Mouse (Mus musculus) embryonic facial prominence, embryonic 12.5 days (tissue): ENCODE data around the gene AC134908.4. TPM values are rescaled to one million over a fixed set of nuclear protein-coding genes. Genes with fewer than 3 reads are reported as not detected.

ENCODE experiments used
- ATAC-seq: fragments of 200-750 bp; cut with Nextera tagmentation; 2 replicates; pipeline ENCODE4 v1.8.0; 2017; ENCODE audit not compliant: insufficient number of reproducible peaks, insufficient read depth, low FRiP score, low TSS enrichment
- H3K27ac ChIP-seq: fragments of 300-500 bp; sonication (generic); 2 replicates; pipeline ENCODE4 v1.5.1; 2016; ENCODE audit warnings: mild to moderate bottlenecking
- H3K27me3 ChIP-seq: fragments of 300-500 bp; sonication (generic); 2 replicates; pipeline ENCODE4 v1.6.1; 2016; ENCODE audit warnings: mild to moderate bottlenecking, moderate library complexity
- H3K36me3 ChIP-seq: fragments of 300-500 bp; sonication (generic); 2 replicates; pipeline ENCODE4 v1.6.1; 2016; ENCODE audit warnings: mild to moderate bottlenecking
- H3K4me1 ChIP-seq: fragments of 300-500 bp; sonication (generic); 2 replicates; pipeline ENCODE4 v1.6.1; 2016
- H3K4me2 ChIP-seq: fragments of 300-500 bp; sonication (generic); replicated peaks from 2 replicates; pipeline ENCODE4 v1.6.1; 2016; ENCODE audit warnings: mild to moderate bottlenecking, moderate library complexity
- H3K4me3 ChIP-seq: fragments of 300-500 bp; sonication (generic); 2 replicates; pipeline ENCODE4 v1.5.1; 2016; ENCODE audit warnings: mild to moderate bottlenecking
- H3K9ac ChIP-seq: fragments of 300-500 bp; sonication (generic); 2 replicates; pipeline ENCODE4 v1.6.1; 2016; ENCODE audit warnings: mild to moderate bottlenecking, moderate library complexity
- H3K9me3 ChIP-seq: fragments of 300-500 bp; sonication (generic); 2 replicates; pipeline ENCODE4 v1.6.1; 2016; ENCODE audit warnings: mild to moderate bottlenecking, moderate library complexity
- WGBS: fragments of 180-500 bp; shearing (Covaris S2); methylation state at CpG from one replicate; pipeline ENCODE4 v1.1.7; 2016; 5-methylcytosine and 5-hydroxymethylcytosine counted together
- polyA plus RNA-seq: library from polyadenylated mRNA; unstranded; fragments of >200 nt; fragmentation: Nextera tagmentation; extraction: Ambion mirVana; gene quantifications from 2 replicates; pipeline ENCODE4 v1.2.1, GENCODE M21; 2016

The AC134908.4 gene
- polyA plus RNA-seq, 1 experiment from 2014 or later, result not detected

DNA sequence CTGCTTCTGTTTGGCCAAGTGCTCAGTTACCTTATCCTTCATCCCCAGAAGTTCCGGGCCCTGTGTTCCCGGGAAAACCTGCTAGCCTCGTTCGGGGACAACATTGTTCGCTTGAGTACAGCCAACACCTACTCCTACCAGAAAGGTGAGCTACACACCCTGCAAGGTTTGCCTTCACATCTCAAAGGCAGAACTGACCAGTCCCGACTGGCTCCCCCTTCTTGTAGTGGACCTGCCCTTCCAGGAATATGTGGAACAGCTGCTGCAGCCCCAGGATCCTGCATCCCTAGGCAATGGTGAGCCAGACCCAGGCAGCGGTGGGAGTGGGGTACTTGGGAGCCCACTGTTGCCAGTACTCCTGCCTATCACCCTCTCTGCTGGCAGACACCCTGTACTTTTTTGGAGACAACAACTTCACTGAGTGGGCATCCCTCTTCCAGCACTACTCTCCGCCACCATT, 34.1 kb upstream of the AC134908.4 start:
- H3K27me3 ChIP-seq, result no peaks in the 10 kb centered on the region
- H3K36me3 ChIP-seq, result peaks cover 49% of the 10 kb centered on the region
- peaks cover 58% of the 10 kb centered on the region for H3K4me1 ChIP-seq

DNA sequence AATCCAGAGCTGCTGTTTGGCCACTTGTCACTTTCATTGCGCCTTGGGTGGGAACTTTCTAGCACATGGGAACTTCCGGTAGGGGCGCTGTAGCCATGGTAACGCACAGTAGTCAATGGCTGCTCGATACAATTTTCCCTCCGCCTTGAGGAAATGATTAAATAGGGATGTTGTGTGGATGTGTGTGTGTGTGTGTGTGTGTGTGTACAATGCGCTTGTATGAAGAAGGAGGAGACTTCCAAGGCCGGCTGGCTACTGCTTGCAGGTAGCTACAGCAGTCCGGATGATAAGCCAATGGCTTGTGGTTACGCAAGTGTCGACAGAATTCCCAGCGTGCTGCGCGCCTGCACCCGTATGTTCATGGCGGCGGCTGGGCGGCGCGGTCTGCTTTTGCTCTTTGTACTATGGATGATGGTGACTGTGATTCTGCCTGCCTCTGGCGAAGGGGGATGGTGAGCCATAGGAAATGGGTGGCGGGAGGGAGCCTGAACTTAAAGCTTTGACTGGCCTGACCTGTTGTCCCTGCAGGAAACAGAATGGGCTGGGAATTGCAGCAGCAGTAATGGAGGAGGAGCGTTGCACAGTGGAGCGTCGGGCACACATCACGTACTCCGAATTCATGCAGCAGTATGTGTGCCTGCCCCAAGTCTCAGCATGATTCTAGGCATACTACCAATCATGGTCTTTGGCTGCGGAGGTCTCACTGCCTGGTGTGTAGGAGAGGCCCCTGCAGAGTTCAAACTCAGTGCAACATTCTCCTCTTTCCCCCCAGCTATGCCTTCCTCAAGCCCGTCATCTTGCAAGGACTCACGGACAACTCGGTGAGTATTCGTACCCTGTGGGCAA, 33.5 kb upstream of the AC134908.4 start, which contains the start of gene Jmjd8:
Gene Jmjd8, plus strand, starts transcription at position 156 of the 846 bp plus-strand sequence.
- Histone ChIP-seq H3K4me3 (peak within 1 kb of the TSS; percentile 56), H3K27me3 (no peaks in the 10 kb centered on the region), H3K9me3 (no peaks in the 10 kb centered on the region), H3K36me3 (peaks cover 49% of the 10 kb centered on the region), H3K4me1 (peaks cover 58% of the 10 kb centered on the region), H3K27ac (peak within 1 kb of the TSS; percentile 89), H3K9ac (peak within 1 kb of the TSS; percentile 65), H3K4me2 (peak within 1 kb of the TSS; percentile 88)
- WGBS, result under 1% methylated on average over 32 of the region's 32 CpGs
- ATAC-seq, result 0 out of 2 replicates have a peak, but pooled peaks have one; percentile 13

More for the DNA sequence above, 34.1 kb upstream of the AC134908.4 start:
- peak overlapping the region; percentile 56 for H3K4me3 ChIP-seq
- peak overlapping the region; percentile 89 for H3K27ac ChIP-seq
- H3K9me3 ChIP-seq, result no peaks in the 10 kb centered on the region
- H3K9ac ChIP-seq, result peak overlapping the region; percentile 65
- 38% methylated on average over 8 of the region's 8 CpGs for WGBS
- peak overlapping the region; percentile 88 for H3K4me2 ChIP-seq
- ATAC-seq, result no peak

DNA sequence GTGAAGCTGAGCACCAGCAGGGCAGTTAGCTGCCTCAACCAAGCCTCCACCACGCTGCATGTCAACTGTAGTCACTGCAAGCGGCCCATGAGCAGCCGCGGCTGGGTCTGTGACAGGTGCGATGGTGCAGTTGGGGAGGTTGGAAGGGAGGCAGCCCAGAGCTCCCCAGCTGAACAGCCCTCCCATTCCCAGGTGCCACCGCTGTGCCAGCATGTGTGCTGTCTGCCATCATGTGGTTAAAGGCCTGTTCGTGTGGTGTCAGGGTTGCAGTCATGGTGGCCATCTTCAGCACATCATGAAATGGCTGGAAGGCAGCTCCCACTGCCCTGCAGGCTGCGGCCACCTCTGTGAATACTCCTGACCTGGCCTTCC, 32.8 kb upstream of the AC134908.4 start:
- Histone ChIP-seq H3K9ac (0 out of 2 replicates have a peak overlapping the region, but pooled peaks have one; percentile 65), H3K36me3 (peaks cover 49% of the 10 kb centered on the region), H3K4me3 (peak overlapping the region; percentile 56), H3K27me3 (no peaks in the 10 kb centered on the region), H3K4me2 (peak overlapping the region; percentile 88), H3K9me3 (no peaks in the 10 kb centered on the region), H3K4me1 (peaks cover 56% of the 10 kb centered on the region), H3K27ac (no peak overlapping the region)
- ATAC-seq, result no peak
- WGBS, result 85% methylated on average over 8 of the region's 8 CpGs

DNA sequence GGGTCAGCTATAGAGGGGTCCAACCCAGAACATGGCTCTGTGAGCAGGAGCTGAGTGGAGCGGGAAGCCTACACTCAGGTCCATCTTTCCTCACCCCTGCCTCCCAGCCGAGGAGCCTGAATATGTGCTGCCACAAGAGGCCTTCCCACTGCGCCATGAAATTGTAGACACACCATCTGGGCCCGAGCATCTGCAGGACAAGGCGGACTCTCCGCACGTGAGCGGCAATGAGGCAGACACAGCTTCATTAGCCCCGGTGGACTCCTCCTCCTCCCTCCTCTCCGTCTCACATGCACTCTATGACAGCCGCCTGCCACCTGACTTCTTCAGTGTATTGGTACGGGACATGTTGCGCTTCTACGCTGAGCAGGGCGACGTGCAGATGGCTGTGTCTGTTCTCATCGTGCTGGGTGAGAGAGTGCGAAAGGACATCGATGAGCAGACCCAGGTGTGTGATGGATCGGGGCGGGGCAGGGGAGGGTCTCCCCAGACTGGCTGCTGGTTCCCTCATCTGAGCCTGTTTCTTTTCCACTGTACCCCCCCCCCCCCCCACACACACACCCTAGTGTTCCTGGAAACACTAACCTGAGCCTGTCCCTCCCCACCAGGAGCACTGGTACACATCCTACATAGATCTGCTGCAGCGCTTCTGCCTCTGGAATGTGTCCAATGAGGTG, 32.2 kb upstream of the AC134908.4 start:
- 89% methylated on average over 22 of the region's 22 CpGs for WGBS
- H3K4me3 ChIP-seq, result peak overlapping the region; percentile 56
- no peaks in the 10 kb centered on the region for H3K9me3 ChIP-seq
- H3K4me2 ChIP-seq, result no peak overlapping the region; the same call in 1 of the 2 replicates
- H3K27ac ChIP-seq, result no peak overlapping the region
- H3K4me1 ChIP-seq, result peaks cover 56% of the 10 kb centered on the region
- no peaks in the 10 kb centered on the region for H3K27me3 ChIP-seq
- ATAC-seq, result no peak
- H3K9ac ChIP-seq, result no peak overlapping the region
- peaks cover 49% of the 10 kb centered on the region for H3K36me3 ChIP-seq

DNA sequence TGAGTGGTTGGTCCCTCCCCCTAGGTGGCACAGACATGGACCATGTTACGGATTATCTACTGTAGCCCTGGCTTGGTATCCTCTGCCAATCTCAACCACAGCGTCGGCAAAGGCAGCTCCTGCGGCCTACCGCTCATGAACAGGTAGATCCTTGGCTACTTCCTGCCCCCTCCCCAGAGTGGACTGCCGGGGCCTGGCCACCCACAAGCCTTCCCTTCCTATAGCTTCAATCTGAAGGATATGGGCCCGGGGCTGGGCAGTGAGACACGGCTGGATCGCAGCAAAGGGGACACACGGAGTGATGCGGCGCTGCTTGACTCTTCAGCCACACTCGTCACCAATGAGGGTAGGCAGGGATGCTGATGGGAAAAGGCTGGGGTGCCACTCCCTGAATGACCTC, 31.6 kb upstream of the AC134908.4 start:
- Histone ChIP-seq H3K4me2 (no peak overlapping the region), H3K27ac (no peak overlapping the region), H3K4me1 (peaks cover 55% of the 10 kb centered on the region), H3K9me3 (no peaks in the 10 kb centered on the region), H3K36me3 (peaks cover 49% of the 10 kb centered on the region), H3K9ac (no peak overlapping the region), H3K4me3 (no peak overlapping the region), H3K27me3 (no peaks in the 10 kb centered on the region)
- 94% methylated on average over 13 of the region's 13 CpGs for WGBS
- ATAC-seq, result no peak

DNA sequence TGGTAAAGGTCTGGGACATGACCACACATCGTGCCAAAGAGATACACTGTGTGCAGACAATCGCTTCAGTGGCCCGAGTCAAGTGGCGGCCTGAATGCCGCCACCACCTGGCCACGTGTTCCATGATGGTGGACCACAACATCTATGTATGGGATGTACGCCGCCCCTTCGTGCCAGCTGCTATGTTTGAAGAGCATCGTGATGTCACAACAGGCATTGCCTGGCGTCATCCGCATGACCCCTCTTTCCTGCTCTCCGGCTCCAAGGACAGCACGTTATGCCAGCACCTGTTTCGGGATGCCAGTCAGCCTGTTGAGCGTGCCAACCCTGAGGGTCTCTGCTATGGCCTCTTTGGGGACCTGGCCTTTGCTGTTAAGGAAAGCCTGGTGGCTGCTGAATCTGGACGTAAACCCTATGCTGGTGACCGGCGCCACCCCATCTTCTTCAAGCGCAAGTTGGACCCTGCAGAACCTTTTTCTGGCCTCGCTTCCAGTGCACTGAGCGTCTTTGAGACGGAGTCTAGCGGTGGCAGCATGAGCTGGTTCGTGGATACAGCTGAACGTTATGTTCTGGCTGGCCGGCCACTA, 30.6 kb upstream of the AC134908.4 start:
- no peak overlapping the region for H3K27ac ChIP-seq
- no peak overlapping the region for H3K9ac ChIP-seq
- H3K36me3 ChIP-seq, result peaks cover 42% of the 10 kb centered on the region
- WGBS, result 94% methylated on average over 27 of the region's 27 CpGs
- H3K4me3 ChIP-seq, result no peak overlapping the region
- no peak for ATAC-seq
- H3K4me2 ChIP-seq, result no peak overlapping the region
- H3K27me3 ChIP-seq, result 0 out of 2 replicates have a peak, but pooled peaks cover 3% of the 10 kb centered on the region
- H3K9me3 ChIP-seq, result no peaks in the 10 kb centered on the region
- peaks cover 46% of the 10 kb centered on the region for H3K4me1 ChIP-seq

DNA sequence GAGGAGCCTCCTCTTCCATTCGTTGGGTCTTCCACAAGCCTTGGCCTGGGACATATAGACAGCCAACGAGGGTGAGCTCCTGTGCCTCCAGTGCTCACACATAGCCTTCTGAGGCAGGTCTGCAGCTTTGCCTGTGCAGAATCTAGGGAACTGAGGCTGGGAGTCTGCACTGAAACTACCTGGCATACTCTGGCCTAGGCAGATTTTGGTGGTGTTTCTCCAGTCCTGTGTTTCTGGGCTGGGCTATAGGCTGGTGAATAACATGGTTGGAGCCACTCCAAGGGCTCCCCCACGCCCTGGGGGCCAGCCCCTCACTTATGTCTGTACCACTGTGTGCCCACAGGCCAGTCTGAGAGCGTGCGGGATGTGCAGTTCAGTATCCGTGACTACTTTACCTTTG, 29.9 kb upstream of the AC134908.4 start:
- no peak for ATAC-seq
- Histone ChIP-seq H3K4me2 (no peak overlapping the region), H3K36me3 (peaks cover 34% of the 10 kb centered on the region), H3K27me3 (peaks cover 9% of the 10 kb centered on the region), H3K27ac (no peak overlapping the region), H3K4me1 (peaks cover 39% of the 10 kb centered on the region), H3K9me3 (no peaks in the 10 kb centered on the region), H3K9ac (no peak overlapping the region), H3K4me3 (no peak overlapping the region)
- WGBS, result 91% methylated on average over 6 of the region's 6 CpGs

DNA sequence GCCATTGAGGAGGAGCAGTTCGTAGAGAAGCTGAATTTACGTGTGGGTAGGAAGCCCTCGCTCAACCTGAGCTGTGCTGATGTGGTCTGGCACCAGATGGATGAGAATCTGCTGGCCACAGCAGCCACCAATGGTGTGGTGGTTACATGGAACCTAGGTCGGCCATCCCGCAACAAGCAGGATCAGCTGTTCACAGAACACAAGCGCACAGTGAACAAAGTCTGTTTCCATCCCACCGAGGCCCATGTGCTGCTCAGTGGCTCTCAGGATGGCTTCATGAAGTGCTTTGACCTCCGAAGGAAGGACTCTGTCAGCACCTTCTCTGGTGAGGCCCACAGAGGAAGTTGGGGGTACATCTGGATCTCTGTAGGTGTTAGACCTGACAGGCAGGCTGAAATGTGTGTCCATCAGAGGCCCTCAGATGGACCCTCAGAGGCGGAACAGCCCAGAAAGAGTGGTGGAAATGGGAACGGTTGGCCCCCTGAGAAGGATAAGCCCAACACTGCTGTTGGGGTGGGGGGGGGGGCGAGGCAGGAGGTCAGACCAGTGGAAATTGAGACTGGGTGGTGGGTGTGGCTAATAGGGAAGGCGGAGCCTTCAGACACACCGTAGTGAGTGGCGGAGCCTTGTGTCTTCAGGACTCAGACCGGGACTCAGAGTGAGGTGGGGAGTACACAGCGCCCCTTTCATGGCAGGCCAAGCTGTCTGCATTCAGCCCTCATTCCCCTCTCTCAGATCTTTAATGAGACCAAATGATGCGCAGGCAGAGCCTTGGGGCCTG, 29.1 kb upstream of the AC134908.4 start:
- 73% methylated on average over 17 of the region's 17 CpGs for WGBS
- ATAC-seq, result no peak
- H3K27ac ChIP-seq, result no peak overlapping the region

DNA sequence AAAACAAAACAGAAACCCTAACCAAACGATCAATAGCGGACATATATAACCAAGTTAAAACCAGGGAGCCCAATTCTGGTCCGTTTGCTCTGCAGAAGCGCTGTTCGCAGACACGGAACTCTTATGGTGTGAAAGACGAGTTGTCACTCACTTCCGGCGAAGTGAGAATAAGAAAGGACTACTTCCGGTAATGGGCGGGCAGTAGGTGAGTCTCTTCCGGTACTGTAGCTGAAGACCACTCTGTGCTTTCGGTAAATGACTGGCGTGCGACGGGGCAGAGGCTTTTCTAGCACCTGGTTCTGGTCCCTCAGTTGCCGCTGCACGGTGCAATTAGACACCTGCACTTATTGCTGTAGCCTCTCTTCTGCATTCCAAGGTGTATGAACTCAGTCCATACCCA, 28.0 kb upstream of the AC134908.4 start, which contains the start of gene Wdr24:
Gene Wdr24, plus strand, starts transcription at position 176 of the 400 bp plus-strand sequence.
- H3K27me3 ChIP-seq, result peaks cover 28% of the 10 kb centered on the region
- peak within 1 kb of the TSS; percentile 64 for H3K4me3 ChIP-seq
- H3K36me3 ChIP-seq, result peaks cover 30% of the 10 kb centered on the region
- no peak for ATAC-seq
- no peaks in the 10 kb centered on the region for H3K9me3 ChIP-seq
- peak within 1 kb of the TSS; percentile 70 for H3K9ac ChIP-seq
- H3K4me1 ChIP-seq, result peaks cover 28% of the 10 kb centered on the region
- WGBS, result under 1% methylated on average over 18 of the region's 18 CpGs
- peak within 1 kb of the TSS; percentile 96 for H3K4me2 ChIP-seq
- H3K27ac ChIP-seq, result peak within 1 kb of the TSS; percentile 57; the same call in 1 of the 2 replicates

More for the DNA sequence above, 29.1 kb upstream of the AC134908.4 start:
- Histone ChIP-seq H3K27me3 (peaks cover 17% of the 10 kb centered on the region), H3K9ac (peak overlapping the region; percentile 70; the same call in 1 of the 2 replicates), H3K4me1 (peaks cover 32% of the 10 kb centered on the region), H3K4me3 (peak overlapping the region; percentile 64), H3K4me2 (peak overlapping the region; percentile 96), H3K36me3 (peaks cover 30% of the 10 kb centered on the region), H3K9me3 (no peaks in the 10 kb centered on the region)

DNA sequence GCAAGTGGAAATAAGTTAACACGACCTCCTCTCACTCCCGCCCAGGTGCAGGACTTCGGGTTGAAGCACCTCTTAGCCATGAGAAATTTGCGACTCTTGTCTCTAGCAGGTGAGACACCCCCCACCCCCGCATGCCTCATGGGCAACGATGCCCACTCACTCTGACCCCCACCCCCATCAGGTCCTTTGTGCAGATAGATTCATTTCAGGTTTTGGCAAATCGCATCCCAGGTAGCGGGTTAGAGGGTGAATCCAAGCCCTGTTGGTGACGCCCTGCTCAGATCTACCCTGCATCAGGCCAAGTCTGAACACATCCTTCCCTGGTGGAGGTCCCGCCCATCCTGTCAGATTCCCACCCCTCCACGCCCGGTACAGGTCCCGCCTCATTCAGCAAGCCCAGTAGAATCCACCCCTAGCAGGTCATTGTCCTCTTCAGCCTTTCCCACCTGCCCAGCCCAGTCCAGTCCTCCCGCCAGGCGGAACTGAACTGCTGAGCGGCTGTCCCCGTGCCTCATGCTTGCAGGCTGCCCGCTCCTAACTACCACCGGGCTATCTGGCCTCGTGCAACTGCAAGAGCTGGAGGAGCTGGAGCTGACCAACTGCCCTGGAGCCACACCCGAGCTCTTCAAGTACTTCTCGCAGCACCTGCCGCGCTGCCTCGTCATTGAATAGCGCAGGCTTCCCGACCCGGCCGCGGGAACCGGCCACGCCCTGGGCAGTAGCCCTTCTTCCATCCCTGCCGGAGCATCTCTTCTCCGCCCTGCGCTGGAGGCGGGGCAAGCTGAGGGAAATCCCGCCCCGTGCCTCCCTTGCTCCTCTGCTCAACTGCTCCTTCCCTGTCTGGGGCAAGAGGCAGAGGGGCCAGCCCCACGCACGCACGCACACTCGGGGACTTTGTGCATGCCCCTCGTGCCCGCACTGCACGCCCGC, 23.7 kb upstream of the AC134908.4 start:
- no peak for ATAC-seq
- Histone ChIP-seq H3K4me3 (0 out of 2 replicates have a peak overlapping the region, but pooled peaks have one; percentile 6), H3K4me1 (peaks cover 3% of the 10 kb centered on the region), H3K27me3 (peaks cover 49% of the 10 kb centered on the region), H3K9ac (0 out of 2 replicates have a peak overlapping the region, but pooled peaks have one; percentile 7), H3K4me2 (peak overlapping the region; percentile 30), H3K27ac (no peak overlapping the region), H3K36me3 (no peaks in the 10 kb centered on the region), H3K9me3 (no peaks in the 10 kb centered on the region)
- WGBS, result 6% methylated on average over 46 of the region's 46 CpGs
